Comparison of ENCODE assay signal across 22 mouse cellular contexts in the genomic region with DNA sequence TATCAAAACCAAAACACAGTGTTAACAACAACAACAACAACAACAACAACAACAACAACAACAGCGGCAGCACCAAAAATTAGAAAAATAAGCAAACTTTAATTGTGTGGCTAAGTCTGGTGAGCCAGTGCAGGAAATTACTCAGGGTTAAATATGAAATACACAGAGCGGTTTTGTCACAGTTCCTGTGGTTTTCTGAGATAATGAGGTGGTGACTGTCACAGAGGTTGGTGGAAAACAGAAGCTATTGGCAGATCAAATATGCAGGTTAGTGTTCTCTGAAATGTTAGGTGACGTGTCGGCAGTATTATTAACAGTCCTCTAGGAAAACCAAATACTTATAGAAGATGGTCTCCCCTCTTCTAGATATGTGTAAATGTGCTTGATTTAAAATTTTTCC.
"Had no signal": no experiment of that assay in that cellular context is flagged by ENCODE, and none has a peak within 500 bp of the region (broad histone marks: within the 10 kb centered on the region; RNA-seq: fewer than 3 reads in every experiment).

No protein-coding gene starts in this region.

- H3K4me3 ChIP-seq: kidney, embryonic 15.5 days; left cerebral cortex, adult 2 months; limb, embryonic 13.5 days; liver, embryonic 12.5 days; liver, embryonic 15.5 days; lung, embryonic 15.5 days; megakaryocyte, embryonic 14.5 days had no signal

- H3K27ac ChIP-seq: kidney, embryonic 15.5 days; left cerebral cortex, adult 2 months; limb, embryonic 13.5 days; liver, embryonic 12.5 days; liver, embryonic 15.5 days; lung, embryonic 15.5 days; stomach, postnatal 0 days had no signal

- H3K9me3 ChIP-seq: kidney, embryonic 15.5 days; limb, embryonic 13.5 days; liver, embryonic 12.5 days; liver, embryonic 15.5 days; lung, embryonic 15.5 days; megakaryocyte, embryonic 14.5 days had no signal

- H3K9ac ChIP-seq: kidney, embryonic 15.5 days; limb, embryonic 13.5 days; liver, embryonic 12.5 days; liver, embryonic 15.5 days; lung, embryonic 15.5 days had no signal

- ATAC-seq: liver, embryonic 12.5 days had no signal

- DNase-seq: kidney, adult 11 months; kidney, adult 8-10 months; kidney, postnatal 10 days; kidney, postnatal 36 days; layer of hippocampus, postnatal 36 days; liver; lung, adult 18-20 months; lung, postnatal 14 days; lung, postnatal 4 days; midbrain, embryonic 14.5 days; right cerebral cortex, postnatal 14 days; right cerebral cortex, postnatal 4 days; thymus, adult 2 months; thymus, postnatal 25 days had no signal

- H3K36me3 ChIP-seq: kidney, embryonic 15.5 days; limb, embryonic 13.5 days; liver, embryonic 12.5 days; liver, embryonic 15.5 days; lung, embryonic 15.5 days had no signal

- H3K4me1 ChIP-seq: kidney, embryonic 15.5 days; limb, embryonic 13.5 days; liver, embryonic 12.5 days; liver, embryonic 15.5 days; lung, embryonic 15.5 days; megakaryocyte, embryonic 14.5 days had no signal

- H3K27me3 ChIP-seq: kidney, embryonic 15.5 days; limb, embryonic 13.5 days; liver, embryonic 12.5 days; liver, embryonic 15.5 days; lung, embryonic 15.5 days; megakaryocyte, embryonic 14.5 days had no signal
